Mouse (Mus musculus): ENCODE results near the gene Dcps.

DNA sequence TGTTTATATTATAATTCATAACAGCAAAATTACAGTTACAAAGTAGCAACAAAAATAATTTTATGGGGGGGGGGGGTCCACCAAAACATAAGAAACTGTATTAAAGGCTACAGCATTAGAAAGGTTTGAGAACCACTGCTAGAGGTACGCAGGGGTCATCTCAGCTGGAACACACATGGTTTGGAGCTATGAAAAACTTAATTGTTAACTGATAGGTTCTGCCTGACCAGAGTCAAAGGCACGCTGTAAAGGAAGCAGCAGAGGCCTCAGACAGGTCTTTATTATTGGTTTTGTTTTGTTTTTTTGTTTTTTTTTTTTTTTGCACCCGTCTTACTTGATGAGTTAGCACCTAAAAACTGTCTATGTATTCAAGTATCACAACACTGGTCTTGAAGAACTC lies 17.4 kb downstream of the Dcps start:
- TF ChIP-seq CTCF (IDR thresholded peaks at IDR 0.05; ENCODE audit: insufficient read depth, low read depth, low read length) (no peak), POLR2A (IDR thresholded peaks at IDR 0.05; ENCODE audit: insufficient read depth, low read depth, low read length) (no peak)

All from olfactory bulb, adult 2 months (tissue).